Mouse (Mus musculus) spleen, adult 2 months (tissue): ENCODE data around the gene Pak4.

ENCODE experiments used
- CTCF ChIP-seq: fragments of 200-500 bp; IDR thresholded peaks from 2 replicates; pipeline ENCODE4 v1.5.1; 2011; ENCODE audit warnings: mild to moderate bottlenecking, inconsistent platforms; ENCODE audit not compliant: insufficient read depth, insufficient read length, insufficient replicate concordance; ENCODE audit errors: extremely low read depth
- POLR2A ChIP-seq: fragments of 200-500 bp; IDR thresholded peaks from 2 replicates; pipeline ENCODE4 v1.6.1; 2011; ENCODE audit warnings: low read depth, low read length, inconsistent platforms

DNA sequence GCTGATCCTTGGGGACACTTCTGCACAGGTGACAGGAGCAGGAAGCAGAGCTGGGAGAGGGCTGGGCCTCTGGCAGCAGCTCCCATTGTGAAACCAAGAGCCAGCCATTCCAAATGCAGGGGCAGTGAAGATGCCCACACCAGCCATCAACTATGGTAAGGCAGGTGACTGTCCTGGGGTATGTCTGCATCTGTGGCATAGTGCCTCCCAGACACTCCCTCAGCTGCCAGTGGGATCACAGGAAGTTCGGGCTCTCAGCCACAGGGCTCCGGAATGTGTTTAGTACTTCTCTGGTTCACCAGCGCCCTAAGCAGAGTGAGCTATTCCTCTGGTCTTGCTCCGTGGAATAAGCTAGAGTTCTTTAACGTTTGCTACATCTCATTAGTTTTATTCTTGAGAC lies 40.9 kb downstream of the Pak4 start:
- no peak for TF ChIP-seq POLR2A
- no peak for TF ChIP-seq CTCF
